Comparison of ENCODE assay signal across 33 mouse cellular contexts in the genomic region with DNA sequence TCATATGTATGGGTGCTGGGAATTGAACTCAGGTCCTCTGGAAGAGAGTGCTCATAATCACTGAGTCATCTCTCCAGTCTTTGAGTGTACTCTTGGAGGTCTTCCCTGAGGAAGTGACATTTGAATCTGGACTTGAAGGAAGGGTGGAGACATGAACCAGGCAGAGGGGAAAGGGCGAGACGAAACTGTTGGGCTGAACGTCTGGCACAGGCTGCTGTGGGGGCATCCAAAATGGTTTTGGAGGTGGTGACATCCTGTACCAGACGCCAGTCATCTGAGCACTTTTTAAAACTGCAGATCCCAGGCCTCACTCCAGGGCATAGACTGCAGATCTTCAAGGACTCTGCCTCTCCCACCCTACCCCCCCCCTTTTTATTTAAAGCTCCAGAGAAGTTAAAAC. TPM values are rescaled to one million over a fixed set of nuclear protein-coding genes. Genes with fewer than 3 reads are reported as not detected.
"Had no signal": no experiment of that assay in that cellular context is flagged by ENCODE, and none has a peak within 500 bp of the region (broad histone marks: within the 10 kb centered on the region; RNA-seq: fewer than 3 reads in every experiment).

No protein-coding gene starts in this region.

- H3K9ac ChIP-seq: limb, embryonic 12.5 days; limb, embryonic 13.5 days; limb, embryonic 15.5 days; liver, embryonic 12.5 days; liver, embryonic 13.5 days; liver, embryonic 14.5 days; liver, embryonic 15.5 days; liver, postnatal 0 days; lung, embryonic 14.5 days; lung, embryonic 15.5 days; midbrain, embryonic 12.5 days; midbrain, embryonic 13.5 days; midbrain, embryonic 15.5 days; neural tube, embryonic 12.5 days had no signal

- DNase-seq: left cerebral cortex, postnatal 4 days; liver; liver, embryonic 13.5 days; liver, postnatal 0 days; lung, adult 2 months; lung, embryonic 14.5 days; lung, postnatal 10 days; lung, postnatal 14 days; midbrain, embryonic 14.5 days had no signal

- H3K4me3 ChIP-seq: left cerebral cortex, adult 2 months; limb, embryonic 10.5 days; limb, embryonic 12.5 days; limb, embryonic 13.5 days; limb, embryonic 15.5 days; liver, embryonic 12.5 days; liver, embryonic 13.5 days; liver, embryonic 15.5 days; lung, embryonic 15.5 days; megakaryocyte, embryonic 14.5 days; midbrain, embryonic 10.5 days; midbrain, embryonic 12.5 days; midbrain, embryonic 13.5 days; midbrain, embryonic 15.5 days; myocyte; neural tube, embryonic 12.5 days had no signal

- ATAC-seq: liver, embryonic 12.5 days; liver, postnatal 0 days; midbrain, embryonic 13.5 days; midbrain, embryonic 15.5 days; midbrain, embryonic 16.5 days had no signal

- H3K27ac ChIP-seq: left cerebral cortex, adult 2 months; limb, embryonic 10.5 days; limb, embryonic 12.5 days; limb, embryonic 13.5 days; liver, embryonic 12.5 days; liver, embryonic 13.5 days; liver, embryonic 14.5 days; liver, embryonic 15.5 days; lung, embryonic 15.5 days; macrophage; midbrain, embryonic 10.5 days; midbrain, embryonic 12.5 days; midbrain, embryonic 13.5 days; midbrain, embryonic 15.5 days; neural tube, embryonic 12.5 days had no signal

- H3K36me3 ChIP-seq: limb, embryonic 10.5 days; limb, embryonic 12.5 days; limb, embryonic 13.5 days; limb, embryonic 15.5 days; liver, embryonic 12.5 days; liver, embryonic 13.5 days; liver, embryonic 15.5 days; lung, embryonic 15.5 days; midbrain, embryonic 10.5 days; midbrain, embryonic 12.5 days; midbrain, embryonic 13.5 days; midbrain, embryonic 15.5 days; neural tube, embryonic 12.5 days had no signal

- H3K4me2 ChIP-seq: limb, embryonic 12.5 days; limb, embryonic 13.5 days; limb, embryonic 15.5 days; liver, embryonic 11.5 days; liver, embryonic 12.5 days; liver, embryonic 13.5 days; liver, embryonic 15.5 days; lung, embryonic 14.5 days; lung, embryonic 15.5 days; midbrain, embryonic 11.5 days; midbrain, embryonic 12.5 days; midbrain, embryonic 13.5 days; midbrain, embryonic 15.5 days; neural tube, embryonic 12.5 days had no signal

- H3K9me3 ChIP-seq: limb, embryonic 10.5 days; limb, embryonic 12.5 days; limb, embryonic 13.5 days; limb, embryonic 15.5 days; liver, embryonic 12.5 days; liver, embryonic 13.5 days; liver, embryonic 15.5 days; lung, embryonic 15.5 days; midbrain, embryonic 10.5 days; midbrain, embryonic 12.5 days; midbrain, embryonic 13.5 days; midbrain, embryonic 15.5 days; neural tube, embryonic 12.5 days had no signal

- H3K4me1 ChIP-seq: liver, embryonic 12.5 days; liver, embryonic 13.5 days; liver, embryonic 15.5 days; midbrain, embryonic 12.5 days; midbrain, embryonic 13.5 days; midbrain, embryonic 15.5 days had no signal

- H3K27me3 ChIP-seq: limb, embryonic 12.5 days; limb, embryonic 13.5 days; limb, embryonic 15.5 days; liver, embryonic 13.5 days; liver, embryonic 15.5 days; lung, embryonic 15.5 days; midbrain, embryonic 12.5 days; midbrain, embryonic 13.5 days; midbrain, embryonic 15.5 days; neural tube, embryonic 12.5 days had no signal

RNA-seq across cellular contexts. Expression of a gene that starts 45.2 kb away (rescaled TPM):
- polyA plus RNA-seq: limb, embryonic 10.5 days; limb, embryonic 11.5 days; limb, embryonic 12.5 days; limb, embryonic 13.5 days; limb, embryonic 15.5 days; liver, adult 2 months; liver, embryonic 12.5 days; liver, embryonic 13.5 days; liver, embryonic 15.5 days; liver, embryonic 16.5 days; liver, postnatal 0 days; lung, adult 2 months; lung, embryonic 14.5 days; lung, embryonic 15.5 days; lung, embryonic 16.5 days; myocyte had no signal
